Mouse (Mus musculus) urinary bladder, postnatal 4 days (tissue): ENCODE results near the gene Bcl7c.

Experiments used
- DNase-seq, 2 experiments: peaks; one replicate each; pipeline ENCODE4 v3.0.0; 2021 to 2022; ENCODE audit warnings: low spot score in 2 of 2

Gene Bcl7c

DNA sequence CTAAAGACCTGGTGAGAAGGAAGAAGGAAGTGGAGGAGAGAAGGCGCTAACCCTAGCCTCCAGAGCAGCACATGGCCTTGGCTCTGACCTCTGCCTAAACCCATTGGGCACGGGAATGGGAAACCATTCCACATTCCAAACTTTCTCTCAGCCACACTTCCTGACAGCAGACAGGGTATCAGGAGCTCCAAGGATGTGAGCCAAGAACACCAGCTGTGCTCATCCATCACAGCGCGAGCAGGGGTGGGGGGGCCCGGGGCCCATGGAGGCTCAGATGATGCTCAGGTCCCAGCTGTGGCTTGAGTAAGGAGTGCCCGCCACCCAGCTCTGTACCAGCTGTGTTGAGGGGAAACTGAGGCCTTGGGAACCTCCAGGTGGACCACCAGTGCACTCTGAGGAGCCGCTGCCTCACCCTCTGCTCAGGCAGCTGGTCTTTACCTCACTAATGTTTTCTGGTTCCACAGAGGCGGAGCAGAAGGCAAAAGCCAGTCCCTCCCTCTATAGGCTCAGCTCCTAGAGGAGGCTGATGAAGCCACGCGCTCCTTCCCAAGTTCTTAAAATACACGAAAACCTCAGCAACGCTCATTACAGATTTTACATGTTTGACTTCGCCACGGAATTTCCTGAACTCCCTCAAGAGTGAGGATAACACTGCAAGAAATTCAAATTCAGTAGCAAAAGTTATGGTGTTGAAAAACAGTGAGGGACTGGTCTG, 23.3 kb downstream of the Bcl7c start:
- DNase-seq: no peak

DNA sequence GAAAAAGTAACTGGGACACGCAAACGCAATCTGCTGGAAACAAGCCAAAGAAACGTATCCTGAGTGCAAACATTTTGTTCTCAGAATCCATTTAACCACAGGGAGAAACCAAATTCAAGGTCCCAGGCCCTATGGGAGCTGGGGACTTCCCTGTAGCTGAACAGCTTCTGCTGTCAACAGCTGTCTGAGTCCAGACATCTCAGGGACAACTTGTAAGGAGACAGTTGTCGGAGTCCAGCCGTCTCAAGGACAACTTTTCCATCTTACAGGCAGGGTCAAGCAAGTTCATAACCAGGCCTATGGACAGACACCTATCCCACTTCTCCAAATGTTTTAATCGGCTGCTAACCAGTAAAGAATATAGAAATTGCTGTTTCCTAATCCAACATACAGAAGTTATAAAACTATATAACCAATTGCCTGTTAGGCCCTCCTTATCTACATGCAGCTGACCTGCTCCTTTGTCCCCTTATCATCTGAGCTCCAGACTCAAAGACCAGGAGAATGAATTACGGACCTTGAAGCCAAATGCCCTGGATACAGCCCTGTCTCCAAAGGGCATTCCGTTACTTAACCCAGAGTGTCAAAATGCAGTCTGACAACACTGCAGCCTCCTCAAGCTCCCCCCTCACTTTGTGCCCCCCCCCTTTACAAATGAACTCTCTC, 26.7 kb downstream of the Bcl7c start:
- DNase-seq: no peak

DNA sequence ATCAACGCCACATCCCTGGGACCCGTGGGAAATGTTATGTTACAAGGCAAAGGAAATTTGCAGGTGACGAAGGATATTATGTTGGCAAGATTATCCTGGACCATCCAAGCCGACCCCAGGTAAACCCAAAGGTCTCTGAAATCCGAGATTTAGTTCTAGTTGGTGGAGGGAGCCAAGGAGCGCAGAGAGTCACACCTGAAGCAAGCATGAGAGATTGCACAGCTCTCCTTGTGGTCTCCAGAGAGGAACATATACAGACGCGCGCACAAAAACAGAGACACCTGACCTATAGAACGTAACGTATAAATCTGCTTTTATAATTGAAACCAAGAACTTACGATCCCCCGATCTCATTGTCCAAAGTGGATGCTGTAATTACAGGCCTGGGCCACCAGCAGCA, 28.2 kb downstream of the Bcl7c start:
- DNase-seq: no peak

DNA sequence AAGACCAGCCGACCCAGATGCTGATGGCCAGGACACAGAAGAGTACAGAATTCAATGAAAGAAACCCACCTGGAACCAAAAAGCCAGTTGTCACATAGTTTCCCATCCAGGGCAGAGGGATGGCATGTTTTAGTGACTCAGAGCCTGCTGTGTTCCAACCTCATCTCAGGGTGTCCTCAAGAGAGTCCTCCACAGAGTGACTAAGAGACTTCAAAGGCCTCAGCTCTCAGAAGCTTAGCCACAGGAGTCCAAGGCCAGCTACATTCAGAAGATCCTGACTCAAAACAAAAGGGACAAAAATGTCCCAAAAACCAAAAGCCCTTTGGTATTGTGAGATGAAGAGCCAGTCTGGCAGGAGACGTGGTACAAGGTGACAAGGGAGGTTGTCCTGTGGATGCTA, 29.9 kb downstream of the Bcl7c start:
- no peak for DNase-seq

DNA sequence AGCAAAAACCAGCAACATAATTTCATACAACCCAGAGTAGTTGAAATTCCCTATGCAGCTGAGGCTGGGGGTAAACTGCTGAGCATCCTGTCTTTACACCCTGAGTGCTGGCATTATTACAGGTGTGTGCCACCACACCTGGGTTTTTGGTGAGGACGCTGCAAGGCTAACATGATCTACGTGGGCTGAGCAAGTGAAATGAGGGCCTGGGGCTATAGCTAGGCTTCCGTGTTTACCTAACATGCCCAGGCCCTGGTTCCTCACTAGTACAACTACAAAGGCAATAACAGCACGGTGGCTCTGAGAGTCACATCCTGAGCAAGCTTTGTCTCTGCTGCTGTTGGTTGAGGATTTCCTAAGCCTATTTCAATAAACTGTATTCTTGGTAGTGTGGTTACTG, 31.1 kb downstream of the Bcl7c start:
- DNase-seq: no peak

DNA sequence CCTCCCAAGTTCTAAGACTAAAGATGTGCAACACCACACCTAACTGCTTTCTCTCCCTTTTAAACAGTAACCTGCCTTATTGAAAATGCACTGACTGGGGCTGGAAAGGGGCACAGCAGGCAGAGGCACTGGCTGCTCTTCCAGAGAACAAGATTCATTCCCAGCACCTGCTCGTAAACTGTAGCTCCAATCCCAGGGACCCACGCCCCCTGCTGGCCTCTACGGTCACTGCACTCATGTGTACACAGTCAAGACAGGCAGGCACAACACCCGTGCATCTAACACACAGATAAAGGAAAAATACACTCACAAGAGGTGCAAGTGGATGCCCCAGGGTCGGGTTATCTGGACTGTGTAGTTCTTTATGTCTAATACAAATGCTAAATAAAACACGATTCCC, 31.7 kb downstream of the Bcl7c start:
- no peak for DNase-seq

DNA sequence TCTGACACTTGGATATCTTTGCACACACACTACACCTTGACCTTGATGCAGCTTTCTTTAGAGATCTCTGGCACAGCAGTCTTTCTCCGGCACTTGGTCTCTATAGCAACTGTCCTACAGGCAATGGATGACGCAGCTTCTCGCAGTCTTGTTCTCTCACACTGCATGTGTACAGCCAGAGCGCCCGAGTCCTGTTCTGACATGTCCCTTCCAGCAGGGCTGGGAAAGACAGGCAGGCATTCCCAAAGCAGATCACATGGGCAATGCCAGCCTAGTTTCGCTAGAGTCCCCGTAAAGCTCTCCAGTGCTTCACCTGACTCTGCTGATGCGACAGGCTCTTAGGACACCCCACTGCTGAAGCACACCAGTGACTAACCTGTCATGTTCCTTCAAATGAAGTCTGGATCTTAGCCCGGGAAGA, 33.3 kb downstream of the Bcl7c start:
- no peak for DNase-seq

DNA sequence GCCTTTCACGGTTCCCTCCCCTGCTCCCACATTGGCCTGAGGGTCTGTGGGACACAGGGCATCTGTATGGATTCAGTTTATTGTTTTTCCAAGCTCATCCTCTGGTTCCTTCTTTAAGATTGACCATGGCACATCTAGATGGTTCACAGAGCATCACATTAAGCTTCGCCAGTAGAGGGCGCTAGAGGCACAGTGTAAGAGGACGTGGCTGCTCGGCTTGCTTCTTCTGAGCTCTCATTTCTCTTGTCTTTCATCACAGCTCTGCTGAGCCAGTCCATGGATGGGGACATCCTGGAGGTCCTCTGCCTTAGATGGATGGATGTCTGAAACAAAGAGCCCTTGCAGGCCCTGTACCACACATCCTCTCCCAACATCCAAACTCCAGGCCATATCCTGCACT, 33.8 kb downstream of the Bcl7c start:
- DNase-seq: peak; percentile 67 to 88

DNA sequence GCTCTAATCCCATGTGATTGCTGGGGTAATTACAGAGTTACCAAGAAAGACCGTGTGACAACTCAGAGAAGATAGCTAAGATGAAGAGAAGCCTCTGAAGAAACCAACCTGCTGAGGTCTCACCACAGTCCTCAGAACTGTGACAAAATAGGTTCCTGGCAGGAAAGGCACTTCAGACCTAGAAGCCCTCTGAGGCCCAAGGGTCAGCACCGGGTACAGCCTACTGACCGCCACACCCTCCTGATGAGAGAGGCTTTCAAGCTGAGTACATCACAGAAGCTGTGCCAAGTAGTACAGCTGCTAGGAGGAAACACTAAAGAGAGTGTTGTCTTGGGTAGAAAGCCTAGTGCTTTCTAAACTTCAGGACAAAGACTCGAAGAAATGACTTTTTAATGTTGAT, 36.0 kb downstream of the Bcl7c start:
- no peak for DNase-seq

DNA sequence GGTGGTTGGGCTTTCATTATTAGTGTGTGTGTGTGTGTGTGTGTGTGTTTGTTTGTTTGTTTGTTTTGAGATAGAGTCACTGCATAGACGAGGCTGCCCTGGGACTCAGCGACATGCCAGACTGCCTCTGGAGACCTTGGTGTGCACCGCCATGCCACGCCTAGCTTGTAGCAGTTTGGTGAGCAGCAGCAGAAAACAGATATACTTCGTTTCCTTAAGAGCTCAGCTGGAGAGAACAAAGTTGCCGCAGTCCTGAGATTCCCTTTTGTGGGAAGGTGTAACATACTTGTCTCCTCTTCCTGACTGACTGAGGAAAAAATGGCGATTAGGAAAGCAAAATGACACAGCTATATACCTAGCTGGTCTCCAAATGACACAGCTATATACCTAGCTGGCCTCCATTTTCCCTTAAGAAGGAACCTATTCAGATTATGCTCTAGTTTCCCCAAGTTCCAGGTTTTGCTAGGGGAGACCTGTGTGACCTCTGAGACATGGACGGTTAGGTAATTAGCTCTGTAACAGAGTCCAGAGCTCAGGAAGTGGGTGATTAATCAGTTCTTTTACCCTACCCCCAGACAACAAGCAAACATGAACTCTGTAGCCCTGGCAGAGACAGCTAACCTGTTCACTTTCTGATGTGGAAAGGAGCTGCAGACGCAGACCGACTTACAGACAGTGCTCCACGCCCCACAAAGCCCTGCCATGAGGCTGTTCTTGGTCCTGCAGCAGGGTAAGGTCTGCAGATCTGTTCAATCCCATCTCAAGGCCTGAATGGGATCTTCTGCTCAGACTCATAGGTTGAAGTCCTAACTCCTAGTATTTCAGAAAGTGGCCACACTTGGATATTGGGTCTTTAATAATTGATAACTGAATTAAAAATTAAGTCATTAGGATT, 36.6 kb downstream of the Bcl7c start:
- no peak for DNase-seq

DNA sequence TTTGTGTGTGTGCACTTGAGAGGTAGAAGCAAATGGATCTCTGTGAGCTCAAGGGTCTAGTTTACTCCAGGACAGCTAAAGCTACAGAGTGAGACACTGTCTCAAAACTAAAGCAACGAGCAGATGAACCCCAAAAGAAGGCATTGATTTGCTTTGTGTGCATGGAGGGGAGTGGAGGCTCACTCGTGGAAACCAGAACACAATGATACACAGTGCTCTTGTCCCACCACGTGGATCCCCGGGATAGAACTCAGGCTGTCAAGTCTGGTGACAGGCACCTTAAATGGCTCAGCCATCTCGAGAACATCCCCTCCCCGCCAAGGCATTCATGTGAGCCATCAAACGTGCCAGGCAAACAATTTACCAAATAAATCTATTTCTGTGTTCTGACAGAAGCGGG, 41.6 kb downstream of the Bcl7c start:
- DNase-seq: no peak

DNA sequence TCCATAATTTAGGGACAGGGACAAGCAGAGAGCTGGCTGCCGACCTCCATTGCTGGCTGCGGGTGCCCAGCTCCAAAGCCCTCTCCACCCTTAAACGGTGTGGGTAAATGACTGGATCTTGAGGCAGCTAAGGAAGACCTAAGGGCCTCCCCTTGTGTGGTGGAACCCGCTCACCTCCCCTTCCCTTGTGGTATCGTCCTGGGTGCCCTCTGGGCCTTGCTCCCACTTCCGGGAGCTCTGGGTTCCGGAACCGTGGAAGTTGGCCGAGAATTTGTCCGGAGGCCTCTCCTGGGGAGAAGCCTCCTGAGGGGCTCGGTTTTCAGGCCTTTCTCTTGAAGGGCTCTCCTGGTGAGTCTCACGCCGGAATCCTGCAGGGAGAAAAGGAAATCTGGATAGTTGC, 42.1 kb downstream of the Bcl7c start:
- no peak for DNase-seq

DNA sequence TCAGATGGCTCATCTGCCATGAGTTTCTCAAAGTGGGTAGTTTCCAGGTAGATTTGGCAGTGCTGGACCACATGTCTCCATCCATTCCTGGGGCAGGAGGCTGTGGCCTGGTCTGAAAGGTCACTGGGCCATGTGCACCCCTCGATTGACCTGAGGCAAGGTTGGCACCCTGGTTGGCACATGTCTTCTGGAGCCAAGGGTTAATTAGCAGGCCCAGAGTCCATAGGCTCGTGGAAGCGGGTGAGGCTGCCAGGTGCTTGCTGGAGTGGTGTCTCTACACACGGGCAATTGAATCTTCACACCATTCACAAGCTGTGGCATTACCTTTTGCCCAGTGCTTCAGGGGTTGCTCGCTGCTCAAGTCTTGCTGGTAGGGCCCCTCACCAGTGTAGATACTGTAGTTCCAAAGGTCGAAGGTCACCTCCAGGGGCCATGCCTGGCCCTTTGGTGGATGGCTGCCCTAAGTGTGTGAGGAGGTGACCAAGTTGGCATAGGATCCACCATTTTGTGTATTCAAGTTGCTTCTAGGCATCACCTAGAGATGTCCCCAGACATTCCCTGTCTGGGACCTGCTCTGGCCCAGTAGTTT, 42.6 kb downstream of the Bcl7c start:
- no peak for DNase-seq

DNA sequence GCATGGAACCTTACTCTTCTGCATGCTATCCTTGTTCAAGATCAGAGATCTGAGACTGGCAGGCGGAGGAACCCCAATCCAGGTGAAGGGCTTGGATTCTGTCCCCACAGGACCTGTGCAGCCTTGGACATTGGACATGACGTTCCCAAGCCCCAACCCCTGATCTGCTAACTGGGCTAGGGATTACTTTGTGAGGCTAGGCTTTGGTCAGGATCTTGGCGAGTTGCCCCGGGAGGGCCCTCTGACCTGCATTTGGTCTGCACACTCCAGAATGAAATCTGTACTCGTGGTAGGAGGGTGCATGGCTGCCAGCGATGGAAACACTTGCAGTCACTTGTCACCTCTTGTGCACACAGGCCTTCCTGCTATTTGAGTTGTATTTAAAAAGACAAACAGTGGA, 45.8 kb downstream of the Bcl7c start:
- no peak for DNase-seq

DNA sequence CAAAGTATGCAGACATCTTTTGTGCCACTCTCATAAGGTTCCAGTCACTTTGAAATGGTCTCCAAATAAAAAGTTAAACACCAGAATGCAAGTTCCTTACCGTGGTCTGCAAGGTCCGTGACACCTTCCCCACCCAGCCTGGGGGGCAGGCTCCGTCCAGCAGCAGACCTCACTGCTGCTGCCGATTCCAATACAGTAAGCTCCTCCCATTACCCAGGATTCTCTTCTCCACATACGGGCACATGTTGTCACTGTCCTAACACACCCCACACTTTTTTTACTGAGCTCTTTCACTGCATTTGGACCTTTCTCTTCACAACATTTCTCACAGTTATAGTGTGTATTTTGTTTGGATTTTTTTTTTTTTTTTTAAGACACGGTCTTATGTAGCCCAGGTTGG, 46.9 kb downstream of the Bcl7c start:
- no peak for DNase-seq

DNA sequence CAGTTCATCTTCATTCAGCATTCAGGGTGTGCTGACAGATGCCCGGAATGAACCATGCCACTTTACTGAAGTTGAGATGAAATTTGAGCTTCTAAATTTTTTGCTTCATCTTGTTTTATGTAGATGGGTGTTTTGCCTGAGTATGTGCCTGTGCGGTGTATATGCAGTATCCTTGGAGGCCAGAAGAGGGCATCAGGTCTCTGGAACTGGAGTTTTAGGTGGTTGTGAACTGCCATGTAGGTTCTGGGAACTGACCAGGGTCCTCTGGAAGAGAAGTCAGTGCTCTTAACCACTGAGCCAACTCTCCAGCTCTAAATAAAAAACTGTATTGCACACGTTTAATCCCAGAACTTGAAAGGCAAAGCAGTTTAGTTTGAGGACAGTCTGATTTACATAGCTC, 47.9 kb downstream of the Bcl7c start:
- DNase-seq: no peak

DNA sequence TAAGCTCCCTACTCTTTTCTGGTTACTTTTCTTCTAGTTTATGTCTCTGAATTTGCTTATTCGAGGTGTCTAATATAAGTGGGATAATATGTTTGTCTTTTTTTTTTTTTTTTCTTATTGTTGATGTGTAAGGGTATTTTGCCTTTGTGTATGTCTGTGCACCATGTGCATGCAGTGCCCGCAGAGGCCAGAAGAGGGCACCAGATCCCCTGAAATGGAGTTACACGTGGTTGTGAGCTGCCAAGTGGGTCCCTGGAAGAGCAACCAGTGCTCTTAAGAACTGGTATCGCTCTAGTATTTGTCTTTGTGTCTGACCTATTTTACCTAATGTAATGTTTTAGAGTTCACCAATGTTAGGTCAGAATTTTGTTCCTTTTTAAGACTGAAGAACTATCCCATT, 51.8 kb downstream of the Bcl7c start:
- DNase-seq: peak; percentile 37 to 69

DNA sequence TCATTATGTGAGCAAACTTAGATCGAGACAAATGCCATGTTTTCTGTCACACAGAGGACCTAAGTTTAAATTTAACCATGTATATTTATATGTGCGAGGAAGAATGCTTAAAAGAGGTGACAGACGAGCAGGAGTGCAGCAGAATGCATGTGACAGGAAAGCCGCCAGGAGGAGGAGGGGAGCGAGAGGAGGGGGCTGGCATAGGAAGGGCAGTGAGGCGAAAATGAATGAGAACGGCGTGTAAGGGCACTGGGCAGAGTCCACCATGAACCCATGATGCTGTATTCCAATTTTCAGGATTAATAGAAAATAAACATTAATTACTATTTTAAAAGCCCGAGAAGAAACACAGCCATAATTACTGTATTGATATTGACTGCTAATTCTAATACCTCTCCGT, 54.4 kb downstream of the Bcl7c start:
- no peak for DNase-seq

DNA sequence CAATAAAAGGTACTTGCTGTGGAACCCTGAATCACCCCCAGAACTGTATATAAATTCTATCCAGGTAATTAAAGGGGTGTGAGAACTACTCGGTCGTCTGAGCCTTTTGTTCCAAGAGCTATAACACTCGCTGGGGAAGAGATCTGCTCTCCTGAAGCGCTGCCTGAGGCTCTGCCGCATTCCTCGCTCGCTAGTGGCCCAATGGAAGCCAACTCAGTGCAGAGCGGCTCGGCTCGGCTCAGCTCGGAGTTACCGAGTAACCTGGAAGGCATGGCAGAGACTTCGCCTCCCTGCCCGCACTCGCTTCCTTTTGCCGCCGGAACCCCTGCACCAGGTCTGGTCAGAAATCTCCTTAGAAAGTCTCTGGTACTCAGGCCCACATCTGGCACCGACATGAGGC, 56.7 kb downstream of the Bcl7c start:
- DNase-seq: no peak

DNA sequence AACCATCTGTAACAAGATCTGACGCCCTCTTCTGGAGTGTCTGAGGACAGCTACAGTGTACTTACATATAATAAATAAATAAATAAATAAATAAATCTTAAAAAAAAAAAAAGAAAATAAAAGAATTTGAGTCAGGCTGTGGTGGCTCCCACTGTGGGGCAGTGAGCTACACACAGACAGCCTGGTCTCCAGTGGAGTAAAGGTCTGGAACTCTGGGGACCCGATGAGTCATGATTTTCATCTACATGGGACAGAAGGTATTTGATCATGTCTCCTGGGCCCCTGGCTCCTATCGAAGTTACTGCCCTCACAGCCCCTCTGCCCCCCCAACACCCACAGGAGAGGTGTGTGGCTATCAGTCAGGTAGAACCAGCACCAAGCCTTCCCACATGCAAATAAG, 57.1 kb downstream of the Bcl7c start:
- no peak for DNase-seq

DNA sequence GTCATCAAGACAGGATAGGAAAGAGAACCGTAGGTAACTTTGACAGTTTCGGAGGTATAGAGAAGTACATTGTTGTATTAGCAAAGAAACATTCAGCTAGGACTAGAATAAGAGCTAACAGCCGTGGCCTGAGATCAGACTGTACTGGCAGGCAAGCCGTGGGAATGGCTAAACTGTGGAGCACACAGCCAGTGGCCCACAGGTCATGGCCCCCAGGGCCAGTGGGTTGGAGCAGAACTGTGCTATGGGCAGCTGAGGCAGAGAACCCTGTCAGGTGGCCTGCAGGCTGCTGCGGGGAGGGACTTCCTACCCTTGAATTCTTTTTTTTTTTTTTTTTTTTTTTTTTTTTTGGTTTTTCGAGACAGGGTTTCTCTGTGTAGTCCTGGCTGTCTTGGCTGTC, 59.5 kb downstream of the Bcl7c start:
- DNase-seq: no peak

DNA sequence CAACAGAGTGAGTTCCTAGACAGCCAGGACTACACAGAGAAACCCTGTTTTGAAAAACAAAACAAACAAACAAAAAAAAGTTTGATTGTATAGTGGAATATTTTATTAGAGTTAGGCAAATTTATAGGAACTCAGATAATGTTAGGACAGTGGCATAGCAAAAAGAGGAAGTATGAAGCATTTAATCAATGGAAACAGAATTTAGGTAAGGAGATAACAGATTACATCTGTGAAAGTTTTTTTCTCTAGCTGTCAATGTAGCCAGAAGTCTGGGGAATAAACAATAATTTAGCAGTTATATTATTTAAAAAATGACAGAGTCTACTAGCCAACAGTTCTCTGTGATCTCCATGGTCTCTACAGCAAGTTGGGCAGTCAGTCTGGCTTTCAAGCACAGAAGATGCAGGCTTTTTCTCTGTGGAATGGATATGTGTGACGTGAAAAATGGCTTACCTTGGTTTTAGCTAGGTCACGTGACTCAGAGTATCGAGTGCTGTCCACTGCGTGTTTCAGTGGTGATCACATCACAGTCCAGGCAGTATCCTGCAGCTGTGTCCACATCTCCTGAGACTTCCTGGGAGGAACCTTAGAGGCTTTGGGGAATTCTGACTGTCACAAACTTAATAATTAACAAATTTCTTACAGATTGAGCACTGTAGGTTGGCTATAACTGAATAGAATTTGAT, 60.1 kb downstream of the Bcl7c start:
- no peak for DNase-seq
